Mouse (Mus musculus) thymus, adult 2 months (tissue): ENCODE data around the gene Mfsd11. TPM values are rescaled to one million over a fixed set of nuclear protein-coding genes. Genes with fewer than 3 reads are reported as not detected.

Source experiments
- DNase-seq: peaks from one replicate; pipeline ENCODE4 v3.0.0; 2021
- H3K27ac ChIP-seq: fragments of 200-500 bp; 2 replicates; pipeline ENCODE4 v1.5.1; 2012; ENCODE audit warnings: low read length, control low read depth; ENCODE audit not compliant: control insufficient read depth, insufficient read depth
- H3K27me3 ChIP-seq: fragments of 200-500 bp; 2 replicates; pipeline ENCODE4 v1.6.1; 2012; ENCODE audit warnings: mild to moderate bottlenecking, low read length, moderate library complexity, mixed read lengths; ENCODE audit not compliant: control insufficient read depth, insufficient read depth
- H3K36me3 ChIP-seq: fragments of 200-500 bp; 2 replicates; pipeline ENCODE4 v1.6.1; 2012; ENCODE audit warnings: mild to moderate bottlenecking, low read length, moderate library complexity; ENCODE audit not compliant: control insufficient read depth, insufficient read depth
- H3K4me1 ChIP-seq: fragments of 200-500 bp; replicated peaks from 2 replicates; pipeline ENCODE4 v1.6.1; 2012; ENCODE audit warnings: low read length; ENCODE audit not compliant: control insufficient read depth, insufficient read depth
- H3K4me3 ChIP-seq: fragments of 200-500 bp; 2 replicates; pipeline ENCODE4 v1.5.1; 2012; ENCODE audit warnings: mild to moderate bottlenecking, low read length, control low read depth, moderate library complexity; ENCODE audit not compliant: control insufficient read depth, insufficient read depth
- CTCF ChIP-seq: fragments of 200-500 bp; IDR thresholded peaks from 2 replicates; pipeline ENCODE4 v1.5.1; 2012; ENCODE audit warnings: mild to moderate bottlenecking, control low read depth, low read length, moderate library complexity, borderline replicate concordance; ENCODE audit not compliant: control insufficient read depth, poor library complexity, insufficient read depth; ENCODE audit errors: extremely low read depth
- POLR2A ChIP-seq: fragments of 200-500 bp; IDR thresholded peaks from 2 replicates; pipeline ENCODE4 v1.6.1; 2012; ENCODE audit warnings: mild to moderate bottlenecking, low read length, control low read depth, moderate library complexity; ENCODE audit not compliant: control insufficient read depth, poor library complexity, insufficient read depth; ENCODE audit errors: extremely low read depth
- WGBS: fragments of 180-500 bp; shearing (Covaris S2); methylation state at CpG from one replicate; pipeline ENCODE4 v1.1.7; 2018; 5-methylcytosine and 5-hydroxymethylcytosine counted together
- polyA plus RNA-seq: library from polyadenylated mRNA; depleted of rRNA; stranded (reverse); fragments of >200 nt; gene quantifications from 2 replicates; pipeline ENCODE4 v1.2.3, GENCODE M21; 2012; rRNA removed

The Mfsd11 gene
- polyA plus RNA-seq, 1 experiment = 32.9 TPM

DNA sequence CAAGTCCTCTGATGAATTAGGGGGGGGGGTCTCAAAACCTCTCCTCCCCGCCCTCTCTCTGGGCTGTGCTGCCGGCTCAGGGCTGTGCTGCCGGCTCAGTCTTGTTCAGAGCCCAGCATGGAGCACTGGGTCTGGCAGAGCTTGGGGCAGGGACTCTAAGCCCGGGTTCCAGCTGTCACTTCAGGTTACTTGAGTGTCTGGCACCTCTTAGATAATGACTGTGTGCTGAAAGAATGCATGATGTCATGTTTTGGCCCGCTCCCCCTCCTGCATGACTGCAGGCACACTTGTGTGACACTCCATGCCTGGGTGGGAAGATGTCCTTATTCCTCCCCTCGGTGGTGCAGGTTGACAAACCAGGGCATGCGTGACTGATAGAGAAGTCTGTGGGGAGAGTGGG is 69.8 kb downstream of the Mfsd11 start:
- H3K4me3 ChIP-seq = no peak overlapping the region
- H3K27me3 ChIP-seq = peaks cover 16% of the 10 kb centered on the region
- H3K36me3 ChIP-seq = no peaks in the 10 kb centered on the region
- TF ChIP-seq CTCF (no peak), POLR2A (no peak)
- H3K4me1 ChIP-seq = peaks cover 10% of the 10 kb centered on the region
- no peak overlapping the region for H3K27ac ChIP-seq
- 51% methylated on average over 7 of the region's 7 CpGs for WGBS
- DNase-seq = no peak

Other genes starting within 250 kb of the Mfsd11 start
- 40.8 and 44.4 TPM in 2 replicates for gene Rhbdf2, start 225.4 kb upstream of the Mfsd11 start, polyA plus RNA-seq
- gene Prcd, start 198.9 kb upstream of the Mfsd11 start, polyA plus RNA-seq = 0.36 and 0.97 TPM in 2 replicates
- gene Cygb, start 198.1 kb upstream of the Mfsd11 start, polyA plus RNA-seq = 9.4 and 14.0 TPM in 2 replicates
- gene St6galnac1, start 76.9 kb upstream of the Mfsd11 start, polyA plus RNA-seq = 0.30 and 0.34 TPM in 2 replicates
- gene Mxra7, start 24.4 kb upstream of the Mfsd11 start, polyA plus RNA-seq = 8.6 and 14.2 TPM in 2 replicates
- gene Mettl23, start 9.2 kb upstream of the Mfsd11 start, polyA plus RNA-seq = 69.9 and 82.6 TPM in 2 replicates
- gene Jmjd6, start 9.0 kb upstream of the Mfsd11 start, polyA plus RNA-seq = 37.3 and 46.3 TPM in 2 replicates
- 1,171 and 1,772 TPM in 2 replicates for gene Srsf2, start 654 bp downstream of the Mfsd11 start, polyA plus RNA-seq
- 6.1 and 6.4 TPM in 2 replicates for gene Mgat5b, start 66.4 kb downstream of the Mfsd11 start, polyA plus RNA-seq